Mouse (Mus musculus) cerebellum, adult 2 months (tissue): ENCODE measurements at regions not wholly inside any gene's neighbourhood (a gene's known extent, or its start where the extent isn't known, plus 50 kb on each side); places are given as distances from the start of the nearest gene placed in this dataset.

Source experiments
- DNase-seq, 2 experiments: peaks; one replicate each; pipeline ENCODE4 v3.0.0; 2021
- H3K27ac ChIP-seq: fragments of 200-500 bp; 2 replicates; pipeline ENCODE4 v1.5.1; 2012; ENCODE audit warnings: low read length, control low read depth, inconsistent platforms; ENCODE audit not compliant: insufficient read depth
- H3K27me3 ChIP-seq: fragments of 200-500 bp; 2 replicates; pipeline ENCODE4 v1.6.1; 2012; ENCODE audit warnings: inconsistent platforms, mild to moderate bottlenecking, low read length, moderate library complexity; ENCODE audit not compliant: control insufficient read depth, insufficient read depth
- H3K4me1 ChIP-seq: fragments of 200-500 bp; 2 replicates; pipeline ENCODE4 v1.6.1; 2011; ENCODE audit warnings: low read length; ENCODE audit not compliant: control insufficient read depth, insufficient read depth
- H3K4me3 ChIP-seq: fragments of 200-500 bp; replicated peaks from 2 replicates; pipeline ENCODE3; 2011; ENCODE audit warnings: mild to moderate bottlenecking, low read depth, low read length, control low read depth; ENCODE audit not compliant: insufficient read depth
- CTCF ChIP-seq: fragments of 200-500 bp; IDR thresholded peaks from 2 replicates; pipeline ENCODE4 v1.5.1; 2011; ENCODE audit warnings: low read depth, mild to moderate bottlenecking, control low read depth, low read length, moderate library complexity, borderline replicate concordance; ENCODE audit not compliant: insufficient read depth
- POLR2A ChIP-seq: fragments of 200-500 bp; IDR thresholded peaks from 2 replicates; pipeline ENCODE4 v1.6.1; 2011; ENCODE audit warnings: low read length, control low read depth, borderline replicate concordance; ENCODE audit not compliant: insufficient read depth
- WGBS: fragments of 180-500 bp; shearing (Covaris S2); methylation state at CpG from one replicate; pipeline ENCODE4 v1.1.7; 2018; 5-methylcytosine and 5-hydroxymethylcytosine counted together

DNA sequence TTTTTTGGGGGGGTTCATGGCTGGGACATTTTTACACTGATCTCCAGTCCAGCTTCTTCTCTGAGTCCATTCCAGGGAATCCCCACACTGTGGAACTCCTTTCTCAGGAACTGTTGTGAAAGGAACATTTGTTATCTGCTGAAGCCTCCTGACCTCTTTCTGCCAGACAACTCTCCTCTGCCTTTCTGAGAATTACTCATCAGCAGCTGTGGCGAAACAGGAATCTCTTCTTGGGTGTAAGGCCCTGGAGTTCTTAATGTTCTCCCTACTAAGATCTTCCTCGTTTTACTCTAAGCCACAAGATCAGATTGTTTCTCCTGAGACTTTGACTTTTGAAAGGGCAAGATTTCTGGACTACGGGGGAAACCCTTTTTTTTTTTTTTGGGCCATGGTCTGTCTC lies 698.7 kb downstream of the Slc4a3 start:
- TF ChIP-seq CTCF (no peak), POLR2A (no peak)
- Histone ChIP-seq H3K4me3 (no peak overlapping the region), H3K27ac (no peak overlapping the region), H3K4me1 (no peaks in the 10 kb centered on the region), H3K27me3 (no peaks in the 10 kb centered on the region)
- 93% methylated on average over 3 of the region's 3 CpGs for whole genome bisulfite sequencing
- no peak for DNase-seq

DNA sequence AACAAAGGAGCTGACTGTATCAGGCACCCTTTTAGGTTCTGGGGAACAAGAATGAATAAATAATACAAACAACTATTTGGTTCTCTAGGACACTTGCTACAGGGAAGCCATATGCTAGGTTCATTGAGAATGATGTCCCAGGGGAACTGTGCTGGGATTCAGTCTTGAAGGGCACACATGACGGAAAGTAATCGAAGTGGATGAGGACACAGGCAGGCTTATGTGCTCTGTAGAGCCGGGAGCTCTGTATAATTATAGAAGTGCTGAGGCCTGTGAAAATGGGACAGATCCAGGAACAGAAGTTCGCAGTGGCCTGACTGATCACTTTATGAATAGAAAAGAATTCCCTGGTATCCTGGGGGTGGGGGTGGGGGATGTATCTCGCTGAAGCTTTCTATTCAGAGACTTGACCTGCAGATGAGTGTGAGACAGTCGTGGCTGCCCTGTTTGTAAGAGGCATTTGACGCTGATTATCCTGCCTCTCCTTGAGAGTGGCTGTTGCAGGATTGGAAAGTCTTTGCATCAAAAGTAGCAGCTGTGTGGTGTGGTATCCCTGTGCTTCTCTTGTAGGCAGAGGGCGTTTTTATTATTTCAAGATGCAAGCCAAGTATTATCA lies 700.2 kb downstream of the Slc4a3 start:
- DNase-seq: peak in 1 of 2 experiments; percentile 1
- WGBS: 36% methylated on average over 8 of the region's 8 CpGs
- H3K27ac ChIP-seq: no peak overlapping the region

DNA sequence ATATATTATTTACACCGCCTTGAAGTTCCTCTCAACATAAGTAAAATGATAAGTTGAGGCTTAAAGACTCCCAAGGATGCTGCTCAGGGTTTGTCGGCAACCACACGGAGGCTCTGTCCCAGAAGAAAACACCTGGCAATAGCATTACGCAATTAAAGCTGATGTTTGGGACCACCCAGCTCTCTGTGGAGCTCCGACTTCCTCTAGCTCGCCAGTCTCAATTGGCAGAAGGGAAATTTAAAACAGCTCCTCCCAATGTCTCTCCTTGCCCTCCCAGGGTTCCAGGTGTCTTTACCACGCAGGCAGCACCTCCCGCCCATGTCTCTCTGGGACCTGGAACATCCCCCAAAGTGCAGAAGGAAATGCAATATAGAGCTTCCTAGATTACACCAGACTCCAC lies 701.1 kb downstream of the Slc4a3 start:
- TF ChIP-seq CTCF: no peak
- no peak for TF ChIP-seq POLR2A

More for the DNA sequence above, 700.2 kb downstream of the Slc4a3 start:
- Histone ChIP-seq H3K4me3 (no peak overlapping the region), H3K27me3 (no peaks in the 10 kb centered on the region), H3K4me1 (no peaks in the 10 kb centered on the region)
- no peak for TF ChIP-seq POLR2A

DNA sequence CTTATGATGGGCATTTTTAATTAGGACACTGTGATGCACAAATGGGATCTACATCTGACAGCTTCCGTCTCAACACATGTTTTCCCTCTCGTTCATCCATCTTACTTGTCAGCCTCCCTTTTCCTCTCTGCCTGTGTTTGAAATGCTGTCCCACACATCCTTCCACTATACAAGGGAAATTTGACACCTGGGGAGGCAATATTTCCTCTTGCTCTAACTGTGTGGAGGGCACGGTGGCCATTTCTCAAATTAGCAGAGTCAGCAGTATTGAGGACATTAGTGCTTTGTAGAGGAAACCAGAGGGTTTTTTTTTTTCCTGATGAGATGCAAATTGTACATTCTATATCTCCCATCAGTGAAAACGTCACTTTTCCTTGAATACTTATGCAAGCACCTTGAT lies 712.2 kb downstream of the Slc4a3 start:
- Histone ChIP-seq H3K4me1 (no peaks in the 10 kb centered on the region), H3K27me3 (no peaks in the 10 kb centered on the region), H3K27ac (no peak overlapping the region), H3K4me3 (no peak overlapping the region)
- TF ChIP-seq CTCF (no peak), POLR2A (no peak)
- DNase-seq: no peak
- 80% methylated on average over 4 of the region's 4 CpGs for WGBS

More for the DNA sequence above, 701.1 kb downstream of the Slc4a3 start:
- DNase-seq: no peak
- no peaks in the 10 kb centered on the region for H3K4me1 ChIP-seq
- no peak overlapping the region for H3K4me3 ChIP-seq
- 79% methylated on average over 8 of the region's 8 CpGs for WGBS
- no peaks in the 10 kb centered on the region for H3K27me3 ChIP-seq
- no peak overlapping the region for H3K27ac ChIP-seq

DNA sequence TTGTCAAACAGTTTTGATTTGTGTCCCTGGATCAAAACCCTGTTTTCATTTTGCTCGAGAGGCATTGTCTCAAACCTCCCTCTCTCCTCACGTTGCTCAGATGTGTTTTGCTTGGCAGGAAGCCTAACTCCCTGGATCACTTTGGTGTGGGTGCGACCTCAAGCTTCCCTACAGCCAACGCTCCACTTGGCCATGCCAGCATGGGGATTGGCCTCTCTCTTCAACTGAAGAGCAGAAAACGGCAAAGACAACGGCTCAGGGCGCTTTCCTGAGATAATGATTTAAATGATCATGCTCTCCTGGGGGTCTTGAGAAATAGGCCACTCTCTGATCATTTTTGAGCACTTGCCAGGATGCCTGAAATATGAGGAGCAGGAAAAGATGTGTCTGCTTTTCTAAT lies 730.1 kb downstream of the Slc4a3 start:
- no peak for DNase-seq
- 14% methylated on average over 7 of the region's 7 CpGs for WGBS
- Histone ChIP-seq H3K4me1 (no peaks in the 10 kb centered on the region), H3K27ac (no peak overlapping the region), H3K4me3 (no peak overlapping the region), H3K27me3 (no peaks in the 10 kb centered on the region)
- TF ChIP-seq CTCF (no peak), POLR2A (no peak)

DNA sequence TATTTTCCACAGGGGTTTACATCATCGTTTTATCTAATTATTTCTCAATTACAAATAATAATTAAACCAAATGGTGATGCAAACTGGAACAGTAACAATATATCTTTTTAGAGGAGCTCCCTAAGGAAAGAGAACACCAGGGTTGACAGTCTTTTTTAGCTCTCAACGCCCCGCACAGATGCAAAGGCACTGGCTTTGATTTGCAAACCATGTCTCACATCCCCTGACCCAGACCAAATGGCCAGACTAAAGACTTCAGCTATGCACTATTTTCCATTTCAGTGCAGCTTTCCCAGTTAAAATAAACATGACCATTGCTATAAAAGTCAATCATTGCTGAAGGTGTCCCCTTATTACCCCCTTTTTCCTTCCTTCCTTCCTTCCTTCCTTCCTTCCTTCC lies 730.6 kb downstream of the Slc4a3 start:
- no peak for DNase-seq
- TF ChIP-seq CTCF: no peak
- no peak for TF ChIP-seq POLR2A
- no peak overlapping the region for H3K27ac ChIP-seq
- no peak overlapping the region for H3K4me3 ChIP-seq
- H3K4me1 ChIP-seq: no peaks in the 10 kb centered on the region
- WGBS: 67% methylated on average over 3 of the region's 3 CpGs
- H3K27me3 ChIP-seq: no peaks in the 10 kb centered on the region

DNA sequence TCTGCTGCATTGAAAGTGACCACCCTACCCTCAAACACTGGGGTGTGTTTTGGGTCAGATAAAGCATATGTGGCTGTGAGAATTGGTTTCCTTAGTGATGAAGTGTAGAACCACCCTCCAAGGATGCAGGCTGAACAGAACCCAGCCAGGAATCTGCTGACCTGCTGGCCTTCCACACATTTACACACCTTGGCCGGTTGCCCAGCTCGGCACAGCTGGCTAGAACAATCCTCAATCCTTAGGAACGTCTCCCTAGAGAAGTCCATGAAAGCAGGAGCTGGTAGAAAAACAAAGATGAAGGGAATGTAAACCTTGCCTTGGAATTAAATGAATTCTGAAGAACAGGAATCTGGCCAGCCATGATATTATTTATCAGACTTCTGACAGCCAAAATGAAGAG lies 737.3 kb downstream of the Slc4a3 start:
- WGBS: 10% methylated on average over 3 of the region's 3 CpGs
- DNase-seq: no peak
- TF ChIP-seq CTCF (no peak), POLR2A (no peak)
- Histone ChIP-seq H3K4me3 (no peak overlapping the region), H3K4me1 (no peaks in the 10 kb centered on the region), H3K27ac (no peak overlapping the region), H3K27me3 (no peaks in the 10 kb centered on the region)

DNA sequence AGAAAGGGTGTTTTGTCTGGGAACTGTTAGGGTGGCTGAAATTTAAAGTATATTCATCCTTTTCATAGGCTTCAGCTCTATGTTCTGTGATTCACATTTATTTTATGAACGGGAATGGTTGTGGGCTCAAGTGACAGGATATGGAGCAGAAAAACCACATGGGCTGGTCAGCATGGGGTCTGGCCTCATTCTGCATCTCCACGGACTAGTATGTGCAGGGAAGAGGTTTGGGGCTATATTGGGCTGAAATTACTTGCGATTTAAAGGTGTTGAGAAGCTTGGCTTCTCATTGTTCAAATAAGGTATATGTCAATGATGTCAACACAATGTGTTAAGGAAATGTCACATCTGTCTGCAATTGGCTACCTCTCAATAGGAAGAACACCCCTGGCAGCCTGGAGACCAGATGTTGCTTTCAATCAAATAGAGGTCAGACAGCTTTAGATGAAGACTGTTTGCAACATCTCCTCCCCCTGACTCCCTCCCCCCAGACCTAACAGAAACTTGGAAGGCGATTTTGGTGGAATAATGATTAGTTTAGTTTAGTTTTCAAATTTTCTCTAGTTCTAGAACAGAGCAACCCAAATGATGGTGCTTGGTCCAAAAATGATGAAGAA lies 777.0 kb downstream of the Slc4a3 start:
- H3K27ac ChIP-seq: no peak overlapping the region
- TF ChIP-seq CTCF (no peak), POLR2A (no peak)
- H3K4me1 ChIP-seq: no peaks in the 10 kb centered on the region
- 35% methylated on average over 4 of the region's 4 CpGs for WGBS
- no peak overlapping the region for H3K4me3 ChIP-seq
- DNase-seq: no peak
- H3K27me3 ChIP-seq: no peaks in the 10 kb centered on the region
